Mouse (Mus musculus) ES-E14 (cell line): ENCODE measurements around the gene Mpp4.

ENCODE experiments used
- CHD2 ChIP-seq: IDR thresholded peaks from 2 replicates; pipeline ENCODE4 v1.6.1; 2014; ENCODE audit warnings: mild to moderate bottlenecking, low read depth, low read length, inconsistent platforms
- HCFC1 ChIP-seq: IDR thresholded peaks from 2 replicates; pipeline ENCODE4 v1.6.1; 2012; ENCODE audit warnings: low read length, inconsistent platforms, borderline replicate concordance; ENCODE audit not compliant: insufficient read depth
- ZC3H11A ChIP-seq: IDR thresholded peaks from 2 replicates; pipeline ENCODE4 v1.6.1; 2012; ENCODE audit warnings: low read depth, mild to moderate bottlenecking, inconsistent platforms, low read length, borderline replicate concordance
- ZNF384 ChIP-seq: IDR thresholded peaks from 2 replicates; pipeline ENCODE4 v1.6.1; 2012; ENCODE audit warnings: low read depth, low read length, inconsistent platforms

- TF ChIP-seq CHD2: no peak
- no peak for TF ChIP-seq ZNF384
- TF ChIP-seq HCFC1: no peak
- no peak for TF ChIP-seq ZC3H11A
Observed at GRCm38 (mm10) chr1:59163030-59163461, at the start of gene Mpp4.
